Mouse (Mus musculus) embryonic facial prominence, embryonic 12.5 days (tissue): ENCODE data around the gene Mat2b. TPM values are rescaled to one million over a fixed set of nuclear protein-coding genes. Genes with fewer than 3 reads are reported as not detected.

Experiments
- ATAC-seq: fragments of 200-750 bp; cut with Nextera tagmentation; 2 replicates; pipeline ENCODE4 v1.8.0; 2017; ENCODE audit not compliant: insufficient number of reproducible peaks, insufficient read depth, low FRiP score, low TSS enrichment
- H3K27ac ChIP-seq: fragments of 300-500 bp; sonication (generic); 2 replicates; pipeline ENCODE4 v1.5.1; 2016; ENCODE audit warnings: mild to moderate bottlenecking
- H3K27me3 ChIP-seq: fragments of 300-500 bp; sonication (generic); 2 replicates; pipeline ENCODE4 v1.6.1; 2016; ENCODE audit warnings: mild to moderate bottlenecking, moderate library complexity
- H3K36me3 ChIP-seq: fragments of 300-500 bp; sonication (generic); 2 replicates; pipeline ENCODE4 v1.6.1; 2016; ENCODE audit warnings: mild to moderate bottlenecking
- H3K4me1 ChIP-seq: fragments of 300-500 bp; sonication (generic); 2 replicates; pipeline ENCODE4 v1.6.1; 2016
- H3K4me2 ChIP-seq: fragments of 300-500 bp; sonication (generic); replicated peaks from 2 replicates; pipeline ENCODE4 v1.6.1; 2016; ENCODE audit warnings: mild to moderate bottlenecking, moderate library complexity
- H3K4me3 ChIP-seq: fragments of 300-500 bp; sonication (generic); 2 replicates; pipeline ENCODE4 v1.5.1; 2016; ENCODE audit warnings: mild to moderate bottlenecking
- H3K9ac ChIP-seq: fragments of 300-500 bp; sonication (generic); 2 replicates; pipeline ENCODE4 v1.6.1; 2016; ENCODE audit warnings: mild to moderate bottlenecking, moderate library complexity
- H3K9me3 ChIP-seq: fragments of 300-500 bp; sonication (generic); 2 replicates; pipeline ENCODE4 v1.6.1; 2016; ENCODE audit warnings: mild to moderate bottlenecking, moderate library complexity
- WGBS: fragments of 180-500 bp; shearing (Covaris S2); methylation state at CpG from one replicate; pipeline ENCODE4 v1.1.7; 2016; 5-methylcytosine and 5-hydroxymethylcytosine counted together
- polyA plus RNA-seq: library from polyadenylated mRNA; unstranded; fragments of >200 nt; fragmentation: Nextera tagmentation; extraction: Ambion mirVana; gene quantifications from 2 replicates; pipeline ENCODE4 v1.2.1, GENCODE M21; 2016

Gene Mat2b
- polyA plus RNA-seq, 1 experiment from 2014 or later = 89.0 TPM

GRCm38 (mm10) chr11:40694311-40695087 lies 504 bp downstream of the Mat2b start:
- peak overlapping the region; percentile 76 for H3K4me2 ChIP-seq
- ATAC-seq = peak; percentile 41; the same call in 1 of the 2 replicates
- H3K9ac ChIP-seq = peak overlapping the region; percentile 64
- H3K36me3 ChIP-seq = no peaks in the 10 kb centered on the region
- WGBS = under 1% methylated on average over 31 of the region's 31 CpGs
- peak overlapping the region; percentile 91 for H3K4me3 ChIP-seq
- no peaks in the 10 kb centered on the region for H3K27me3 ChIP-seq
- peak overlapping the region; percentile 95 for H3K27ac ChIP-seq
- no peaks in the 10 kb centered on the region for H3K9me3 ChIP-seq
- peaks cover 20% of the 10 kb centered on the region for H3K4me1 ChIP-seq

- no peaks in the 10 kb centered on the region for H3K27me3 ChIP-seq
- H3K4me3 ChIP-seq = peak overlapping the region; percentile 91
- under 1% methylated on average over 16 of the region's 16 CpGs for WGBS
- ATAC-seq = peak; percentile 8; the same call in 1 of the 2 replicates
- H3K27ac ChIP-seq = peak overlapping the region; percentile 95
- no peaks in the 10 kb centered on the region for H3K36me3 ChIP-seq
- peak overlapping the region; percentile 64 for H3K9ac ChIP-seq
- H3K4me2 ChIP-seq = peak overlapping the region; percentile 76
- no peaks in the 10 kb centered on the region for H3K9me3 ChIP-seq
- peaks cover 21% of the 10 kb centered on the region for H3K4me1 ChIP-seq
Measured at GRCm38 (mm10) chr11:40693366-40693951, 1.5 kb downstream of the Mat2b start.

GRCm38 (mm10) chr11:40692511-40693365 lies 2.3 kb downstream of the Mat2b start:
- peak; percentile 96 for ATAC-seq
- Histone ChIP-seq H3K9ac (peak overlapping the region; percentile 64), H3K4me1 (peaks cover 21% of the 10 kb centered on the region), H3K4me3 (peak overlapping the region; percentile 91), H3K27me3 (no peaks in the 10 kb centered on the region), H3K4me2 (peak overlapping the region; percentile 76), H3K36me3 (no peaks in the 10 kb centered on the region), H3K27ac (peak overlapping the region; percentile 95), H3K9me3 (no peaks in the 10 kb centered on the region)
- WGBS = 1% methylated on average over 36 of the region's 36 CpGs

GRCm38 (mm10) chr11:40692101-40692509 lies 2.9 kb downstream of the Mat2b start:
- H3K4me3 ChIP-seq = peak overlapping the region; percentile 91
- peaks cover 21% of the 10 kb centered on the region for H3K4me1 ChIP-seq
- H3K27me3 ChIP-seq = no peaks in the 10 kb centered on the region
- H3K4me2 ChIP-seq = peak overlapping the region; percentile 76
- peak overlapping the region; percentile 64 for H3K9ac ChIP-seq
- ATAC-seq = no peak; the same call in 1 of the 2 replicates
- peaks cover 5% of the 10 kb centered on the region for H3K36me3 ChIP-seq
- 1% methylated on average over 28 of the region's 28 CpGs for WGBS
- no peaks in the 10 kb centered on the region for H3K9me3 ChIP-seq
- H3K27ac ChIP-seq = peak overlapping the region; percentile 70

- Histone ChIP-seq H3K4me2 (no peak overlapping the region; the same call in 1 of the 2 replicates), H3K4me3 (peak overlapping the region; percentile 91; the same call in 1 of the 2 replicates), H3K27me3 (no peaks in the 10 kb centered on the region), H3K36me3 (peaks cover 17% of the 10 kb centered on the region), H3K9ac (no peak overlapping the region), H3K9me3 (no peaks in the 10 kb centered on the region), H3K27ac (no peak overlapping the region), H3K4me1 (peaks cover 21% of the 10 kb centered on the region)
- no peak for ATAC-seq
- WGBS = 66% methylated on average over 5 of the region's 5 CpGs
Measured at GRCm38 (mm10) chr11:40690444-40691127, 4.4 kb downstream of the Mat2b start.

GRCm38 (mm10) chr11:40683295-40683694 lies 11.7 kb downstream of the Mat2b start:
- 77% methylated on average over 3 of the region's 3 CpGs for WGBS
- H3K4me1 ChIP-seq = no peaks in the 10 kb centered on the region
- H3K9ac ChIP-seq = no peak overlapping the region
- H3K4me2 ChIP-seq = no peak overlapping the region
- H3K27me3 ChIP-seq = no peaks in the 10 kb centered on the region
- no peak for ATAC-seq
- H3K36me3 ChIP-seq = peaks cover 71% of the 10 kb centered on the region
- no peak overlapping the region for H3K27ac ChIP-seq
- no peak overlapping the region for H3K4me3 ChIP-seq
- no peaks in the 10 kb centered on the region for H3K9me3 ChIP-seq

GRCm38 (mm10) chr11:40682456-40682855 lies 12.5 kb downstream of the Mat2b start:
- Histone ChIP-seq H3K4me2 (no peak overlapping the region), H3K9me3 (no peaks in the 10 kb centered on the region), H3K27ac (no peak overlapping the region), H3K9ac (no peak overlapping the region), H3K4me1 (no peaks in the 10 kb centered on the region), H3K36me3 (peaks cover 77% of the 10 kb centered on the region), H3K4me3 (no peak overlapping the region), H3K27me3 (no peaks in the 10 kb centered on the region)
- 93% methylated on average over 3 of the region's 3 CpGs for WGBS
- no peak for ATAC-seq

- Histone ChIP-seq H3K27ac (no peak overlapping the region), H3K36me3 (peaks cover 44% of the 10 kb centered on the region), H3K4me2 (no peak overlapping the region), H3K9me3 (no peaks in the 10 kb centered on the region), H3K9ac (no peak overlapping the region), H3K27me3 (no peaks in the 10 kb centered on the region), H3K4me1 (no peaks in the 10 kb centered on the region), H3K4me3 (no peak overlapping the region)
- no peak for ATAC-seq
- WGBS = 100% methylated on average over 1 of the region's 1 CpGs
Measured at GRCm38 (mm10) chr11:40677169-40677568, 17.8 kb downstream of the Mat2b start.

- no peak for ATAC-seq
- no peaks in the 10 kb centered on the region for H3K27me3 ChIP-seq
- H3K9ac ChIP-seq = no peak overlapping the region
- peaks cover 28% of the 10 kb centered on the region for H3K36me3 ChIP-seq
- no peaks in the 10 kb centered on the region for H3K9me3 ChIP-seq
- H3K4me1 ChIP-seq = no peaks in the 10 kb centered on the region
- no peak overlapping the region for H3K4me2 ChIP-seq
- H3K27ac ChIP-seq = no peak overlapping the region
- 85% methylated on average over 4 of the region's 4 CpGs for WGBS
- H3K4me3 ChIP-seq = no peak overlapping the region
Measured at GRCm38 (mm10) chr11:40675014-40675730, 19.8 kb downstream of the Mat2b start.

GRCm38 (mm10) chr11:40649726-40650445 lies 45.1 kb downstream of the Mat2b start:
- no peak overlapping the region for H3K27ac ChIP-seq
- ATAC-seq = no peak
- no peaks in the 10 kb centered on the region for H3K27me3 ChIP-seq
- H3K9me3 ChIP-seq = no peaks in the 10 kb centered on the region
- WGBS = 85% methylated on average over 8 of the region's 8 CpGs
- H3K4me3 ChIP-seq = no peak overlapping the region
- no peaks in the 10 kb centered on the region for H3K36me3 ChIP-seq
- H3K4me1 ChIP-seq = no peaks in the 10 kb centered on the region
- H3K4me2 ChIP-seq = no peak overlapping the region
- no peak overlapping the region for H3K9ac ChIP-seq
